Mouse (Mus musculus): ENCODE results near the gene Dgkb.

DNA sequence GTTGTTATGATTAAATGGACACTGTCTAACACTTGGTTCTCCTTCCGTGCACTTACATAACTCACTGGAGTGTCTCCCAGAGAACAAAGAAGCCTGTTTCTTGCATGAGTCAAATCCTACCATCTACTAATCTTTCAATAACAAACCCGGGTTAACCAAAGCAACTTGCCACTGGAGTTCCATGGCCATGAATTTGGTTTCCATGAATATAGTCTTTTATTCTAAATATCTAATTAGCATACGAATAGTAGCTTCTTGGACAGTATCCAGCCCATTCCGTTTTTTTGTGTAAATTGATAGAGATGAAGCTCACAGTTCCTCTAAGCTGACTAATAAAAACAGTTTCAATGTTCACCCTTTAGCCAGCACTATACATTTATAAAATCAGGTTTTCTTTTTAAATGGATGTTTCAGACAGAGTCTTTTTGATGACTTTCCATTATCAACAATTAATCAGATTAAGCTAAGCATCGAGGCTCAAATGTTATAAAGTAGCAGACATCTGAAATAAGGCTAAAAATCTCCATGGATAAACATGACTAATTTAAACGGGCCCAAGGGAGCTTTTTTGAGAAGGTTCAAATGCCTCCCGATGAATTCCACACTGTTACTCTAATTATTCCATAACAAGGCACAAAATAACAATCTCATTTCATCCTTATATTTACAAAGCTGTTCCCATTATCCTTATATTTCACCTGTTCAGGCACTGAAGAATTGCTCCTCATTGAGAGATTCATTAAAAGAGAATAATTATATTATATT, 633.0 kb downstream of the Dgkb start:
- TF ChIP-seq CTCF (IDR thresholded peaks at IDR 0.05; ENCODE audit: borderline replicate concordance, control insufficient read depth, extremely low read depth, insufficient read depth, low read length, poor library complexity) (no peak), POLR2A (IDR thresholded peaks at IDR 0.05; ENCODE audit: control insufficient read depth, extremely low read depth, insufficient read depth, low read length, poor library complexity) (no peak)

Measured in thymus, adult 2 months (tissue).